Mouse (Mus musculus): Measurements from ENCODE around the gene Eef2.
"Not testable (repeated sequence)": the region's sequence is repeated elsewhere in the genome, so short reads cannot be mapped to it uniquely, and the experiment has no call there.

Gene Eef2

GRCm38 (mm10) chr10:81181860-81182259, 5.4 kb downstream of the Eef2 start:
- DNase-seq, result not testable (repeated sequence)

- DNase-seq, result peak; percentile 97 to 98
These were observed 6.2 kb downstream of the Eef2 start, which contains the start of gene Dapk3 for GRCm38 (mm10) chr10:81182336-81183333. Gene Dapk3, plus strand, starts transcription at chr10:81183005.

GRCm38 (mm10) chr10:81183805-81184204, 7.4 kb downstream of the Eef2 start, which contains the start of gene 4930442H23Rik:
Gene 4930442H23Rik, minus strand, starts transcription at chr10:81183849.
- DNase-seq, result no peak

GRCm38 (mm10) chr10:81184765-81185164, 8.3 kb downstream of the Eef2 start:
- peak in 1 of 2 experiments; percentile 75 for DNase-seq

- no peak for DNase-seq
These were observed 10.7 kb downstream of the Eef2 start for GRCm38 (mm10) chr10:81187161-81187560.

GRCm38 (mm10) chr10:81189821-81190220, 13.4 kb downstream of the Eef2 start:
- no peak for DNase-seq

DNA sequence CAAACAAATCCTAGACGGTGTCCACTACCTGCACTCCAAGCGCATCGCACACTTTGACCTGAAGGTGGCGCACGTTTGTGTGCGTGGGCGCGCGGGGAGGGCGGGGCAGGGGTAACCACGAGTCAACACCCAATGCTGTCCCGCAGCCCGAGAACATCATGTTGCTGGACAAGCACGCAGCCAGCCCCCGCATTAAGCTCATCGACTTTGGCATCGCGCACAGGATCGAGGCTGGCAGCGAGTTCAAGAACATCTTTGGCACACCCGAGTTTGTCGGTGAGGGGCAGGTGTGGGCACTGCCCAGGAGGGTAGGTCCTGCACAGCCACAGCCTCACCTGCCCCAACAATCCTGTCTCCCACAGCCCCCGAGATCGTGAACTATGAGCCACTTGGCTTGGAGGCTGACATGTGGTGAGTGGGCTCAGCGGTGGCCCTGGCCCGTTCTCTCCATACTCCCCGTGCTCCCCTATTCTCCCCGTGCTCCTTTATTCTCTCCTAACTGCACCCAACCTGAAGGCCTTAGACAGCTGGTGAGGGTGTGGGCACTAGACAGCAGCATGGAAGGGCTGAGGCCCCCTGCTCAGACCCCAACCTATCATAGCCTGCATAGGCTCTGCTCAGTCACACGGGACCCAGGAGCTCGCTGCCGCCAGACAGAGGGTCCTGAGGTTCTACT, 13.9 kb downstream of the Eef2 start:
- DNase-seq, result peak; percentile 19 to 21

- DNase-seq, result no peak
These were observed 14.5 kb downstream of the Eef2 start for GRCm38 (mm10) chr10:81190912-81191321.

GRCm38 (mm10) chr10:81191342-81191982, 15.0 kb downstream of the Eef2 start:
- peak; percentile 18 to 20 for DNase-seq

GRCm38 (mm10) chr10:81192270-81192967, 16.0 kb downstream of the Eef2 start:
- DNase-seq, result peak; percentile 82 to 84

DNA sequence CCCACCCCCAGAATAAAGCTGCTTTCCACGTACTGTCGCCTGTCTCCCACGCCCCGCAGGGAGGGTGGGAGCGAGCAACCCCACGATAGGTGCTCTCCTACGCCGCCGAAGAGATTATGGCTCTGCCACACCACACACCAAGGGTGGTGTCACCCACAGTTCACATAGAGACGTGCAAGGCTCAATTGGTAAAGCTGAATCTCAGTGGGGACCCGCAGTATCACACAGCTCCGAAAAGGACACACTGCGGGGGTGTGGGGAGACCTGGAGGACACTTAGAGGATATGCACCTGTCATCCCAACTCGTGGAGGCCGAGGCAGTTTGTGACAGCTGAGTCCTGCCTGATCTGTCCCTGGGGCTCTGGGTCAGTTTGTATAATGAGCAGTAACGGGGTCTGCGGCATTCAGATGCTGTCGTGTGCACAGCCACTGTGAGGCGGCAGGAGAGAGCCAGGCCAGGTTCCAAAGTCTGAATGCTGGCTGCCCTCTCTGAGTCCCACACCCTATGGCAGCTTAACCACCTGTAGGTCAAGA, 16.6 kb downstream of the Eef2 start:
- DNase-seq, result peak; percentile 21 to 38

DNA sequence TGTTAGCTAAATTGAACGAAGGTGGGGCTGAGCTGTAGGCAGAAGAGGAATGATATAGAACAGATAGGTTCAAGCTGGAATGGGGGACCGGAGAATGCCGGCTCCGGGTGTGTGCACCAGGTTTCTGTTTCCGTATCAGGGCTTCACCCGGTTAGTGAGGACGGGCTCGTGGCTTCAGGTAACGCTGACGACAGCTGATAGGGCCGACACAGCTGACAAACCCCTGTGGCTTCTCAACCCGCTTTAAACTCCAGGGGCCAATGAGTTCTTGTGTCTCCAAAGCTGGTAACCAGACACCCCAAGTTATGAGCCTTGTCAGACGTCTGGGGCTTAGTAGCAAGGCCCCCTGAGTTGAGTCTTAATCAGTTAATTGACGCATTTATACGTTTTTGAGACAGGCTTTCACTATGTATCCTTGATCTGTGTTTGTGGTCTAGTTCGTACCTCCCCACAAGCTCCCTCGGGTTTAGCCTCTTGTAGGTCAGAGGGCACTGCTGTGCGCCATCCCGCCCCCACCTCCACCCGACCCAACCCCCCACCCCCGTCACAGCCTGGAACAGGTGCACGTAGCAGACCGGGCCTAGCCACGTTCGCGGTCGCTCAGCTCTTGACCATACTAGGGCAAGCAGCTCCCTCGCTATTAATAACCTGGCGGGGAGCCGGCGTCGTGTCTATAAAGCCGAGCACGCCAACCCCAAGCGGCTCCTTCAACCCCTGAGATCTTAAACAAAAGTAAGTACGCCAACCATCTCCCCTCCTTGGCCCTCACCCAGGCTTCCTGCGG, 17.8 kb downstream of the Eef2 start:
- DNase-seq, result peak; percentile 66 to 68

GRCm38 (mm10) chr10:81195300-81195699, 18.9 kb downstream of the Eef2 start:
- no peak for DNase-seq

DNA sequence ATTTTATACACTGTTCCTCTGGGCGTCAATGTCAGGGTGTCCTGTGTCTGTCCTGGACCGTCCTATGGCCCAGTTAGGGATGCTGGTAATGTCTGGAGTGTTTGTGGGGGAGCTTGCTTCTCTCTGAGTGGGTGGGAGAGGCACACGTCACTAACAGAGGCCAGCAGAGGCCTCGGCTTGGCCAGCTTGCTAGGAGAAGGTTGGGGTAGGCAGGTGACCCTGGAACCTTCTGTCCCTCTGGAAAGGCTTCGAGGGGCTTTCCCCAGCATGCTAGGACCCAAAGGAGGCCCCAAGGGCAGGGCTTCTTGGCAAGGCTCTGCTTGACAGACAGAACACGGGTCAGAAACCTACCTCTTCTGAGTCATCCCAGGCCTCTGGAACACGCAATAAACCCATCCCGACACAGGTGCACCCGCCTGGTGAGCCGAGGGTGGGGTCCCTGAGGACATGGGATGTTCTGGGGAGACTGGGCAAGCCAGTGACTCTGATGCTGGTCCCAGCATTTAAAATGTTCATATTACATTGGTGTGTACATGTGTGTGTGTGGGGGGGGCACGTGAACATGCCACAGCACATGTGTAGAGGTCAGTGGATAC, 20.1 kb downstream of the Eef2 start:
- no peak for DNase-seq

DNA sequence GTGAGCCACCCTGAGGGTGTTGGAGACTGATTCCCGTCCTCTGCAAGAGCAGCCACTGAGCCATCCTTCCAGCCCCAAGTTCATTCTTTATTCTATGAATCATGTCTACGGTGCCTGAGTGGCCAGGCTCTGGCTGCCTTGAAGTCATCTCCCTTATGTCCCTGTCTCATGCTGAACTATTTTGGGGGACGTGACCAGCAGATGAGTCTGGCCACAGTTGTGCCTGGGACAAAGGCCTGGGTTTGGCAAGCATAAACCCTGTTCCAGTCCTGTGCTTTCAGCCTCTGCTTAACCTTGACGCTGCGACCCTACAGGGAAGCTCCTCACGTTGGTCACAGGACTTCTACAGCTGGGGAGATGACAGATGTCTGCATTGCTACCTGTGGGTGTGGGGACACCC, 20.9 kb downstream of the Eef2 start:
- no peak for DNase-seq

GRCm38 (mm10) chr10:81198230-81198629, 21.8 kb downstream of the Eef2 start:
- peak; percentile 37 to 64 for DNase-seq

GRCm38 (mm10) chr10:81198990-81199389, 22.6 kb downstream of the Eef2 start:
- no peak for DNase-seq

DNA sequence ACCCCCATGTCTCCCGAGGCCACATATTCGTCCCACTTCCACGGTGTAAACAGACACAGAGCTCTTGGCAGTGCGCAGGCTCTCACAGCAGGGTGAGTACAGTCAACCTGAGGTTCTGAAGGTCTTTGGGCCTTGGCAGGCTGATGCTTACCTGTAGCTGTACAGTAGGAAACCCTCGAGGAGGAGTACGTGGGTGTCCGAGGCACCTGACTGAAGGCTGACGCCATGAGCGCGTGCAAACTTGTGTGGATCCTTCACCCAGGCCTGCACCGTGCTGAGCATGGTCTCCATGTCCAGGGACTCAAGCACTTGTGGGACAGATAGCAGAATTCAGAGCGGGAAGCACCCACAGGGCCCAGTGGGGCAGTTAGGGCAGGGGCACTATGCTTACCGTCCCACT, 23.7 kb downstream of the Eef2 start:
- DNase-seq, result no peak

DNA sequence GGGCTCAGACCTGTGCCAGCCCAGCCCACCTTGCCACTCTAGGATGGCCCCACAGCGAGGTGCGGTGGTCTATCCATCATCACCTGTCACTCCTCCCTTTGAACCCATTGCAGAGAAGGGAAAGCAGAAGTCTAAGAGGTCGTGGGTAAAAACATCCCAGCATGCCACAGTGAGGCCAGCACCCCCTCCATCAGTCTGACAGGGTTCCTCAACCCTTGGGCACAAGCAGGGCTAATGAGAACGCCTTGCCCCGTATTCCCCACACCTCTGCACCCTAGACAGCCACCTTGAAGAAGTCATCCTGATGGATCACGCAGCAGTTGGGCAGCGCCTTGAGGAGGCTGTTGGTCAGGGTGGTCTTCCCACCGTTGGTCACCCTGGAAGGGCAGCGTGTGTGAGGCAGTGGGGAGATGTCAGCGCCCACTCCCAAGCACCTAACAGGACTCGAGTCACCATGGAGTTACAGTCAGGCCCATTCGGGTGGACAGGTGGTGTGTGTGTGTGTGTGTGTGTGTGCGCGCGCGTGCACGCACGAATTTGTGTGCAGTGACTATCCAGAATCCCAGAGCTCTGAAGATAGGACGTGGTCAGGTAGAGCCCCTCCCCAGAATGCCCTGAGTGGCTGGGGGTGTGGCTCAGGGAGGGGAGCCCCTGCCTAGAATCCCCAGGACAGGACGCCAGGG, 24.3 kb downstream of the Eef2 start:
- DNase-seq, result no peak
